Mouse (Mus musculus) brain, embryonic 14.5 days (tissue): ENCODE measurements around the gene Wdr20.

Experiments used
- CTCF ChIP-seq: fragments of 200-500 bp; IDR thresholded peaks from 2 replicates; pipeline ENCODE4 v1.5.1; 2012; ENCODE audit warnings: inconsistent platforms, mild to moderate bottlenecking, moderate library complexity, borderline replicate concordance; ENCODE audit not compliant: insufficient read depth, insufficient read length; ENCODE audit errors: extremely low read depth
- POLR2A ChIP-seq: fragments of 200-500 bp; IDR thresholded peaks from 2 replicates; pipeline ENCODE4 v1.6.1; 2012; ENCODE audit warnings: mild to moderate bottlenecking, inconsistent platforms, borderline replicate concordance; ENCODE audit not compliant: poor library complexity, insufficient read depth, insufficient read length, severe bottlenecking; ENCODE audit errors: extremely low read depth

DNA sequence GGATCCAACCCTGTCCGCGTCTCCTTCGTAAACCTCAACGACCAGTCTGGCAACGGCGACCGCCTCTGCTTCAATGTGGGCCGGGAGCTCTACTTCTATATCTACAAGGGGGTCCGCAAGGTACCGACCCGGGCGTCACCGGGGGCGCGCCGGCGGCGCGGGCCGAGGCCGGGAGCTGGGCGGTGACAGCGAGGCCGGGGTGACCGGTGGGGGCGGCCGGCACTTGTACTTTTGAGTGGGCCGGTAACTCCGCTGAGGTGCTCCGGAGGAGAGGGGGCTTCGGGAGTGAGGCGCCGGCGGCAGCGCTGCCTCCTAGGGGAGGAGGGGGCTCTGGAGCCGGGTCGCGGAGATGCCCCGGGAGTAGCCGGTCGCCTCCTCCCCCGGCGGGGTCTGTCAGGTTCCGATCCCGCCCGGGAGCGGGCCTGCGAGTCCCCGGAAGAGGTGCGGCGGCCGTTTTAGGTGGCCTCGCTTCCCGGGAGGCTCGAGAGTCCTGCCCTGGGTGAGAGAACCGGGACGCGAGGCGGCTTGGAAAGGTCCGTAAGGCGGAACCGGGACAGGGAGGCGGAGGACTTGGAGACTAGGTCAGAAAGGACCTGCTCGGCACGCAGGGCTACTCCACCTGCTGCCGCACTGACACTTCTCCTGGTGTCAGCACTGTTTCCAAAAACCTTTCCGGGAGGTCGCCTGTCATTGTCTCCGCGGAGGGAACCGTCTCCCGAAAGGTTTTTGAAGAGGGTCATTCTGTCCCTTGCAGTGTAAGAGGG is 596 bp downstream of the Wdr20 start:
- TF ChIP-seq CTCF (no peak), POLR2A (no peak)
